Mouse (Mus musculus) limb, embryonic 14.5 days (tissue): Measurements from ENCODE around the gene Gbx1. TPM values are rescaled to one million over a fixed set of nuclear protein-coding genes. Genes with fewer than 3 reads are reported as not detected.

Source experiments
- ATAC-seq: fragments of 200-750 bp; cut with Nextera tagmentation; 2 replicates; pipeline ENCODE4 v1.8.0; 2017; ENCODE audit warnings: low read depth, moderate number of reproducible peaks, moderate TSS enrichment; ENCODE audit not compliant: low FRiP score
- DNase-seq: peaks from one replicate; pipeline ENCODE4 v3.0.0-alpha.2; 2015; ENCODE audit warnings: low spot score
- H3K27ac ChIP-seq: fragments of 300-500 bp; sonication (generic); replicated peaks from 2 replicates; pipeline ENCODE4 v1.5.1; 2014; ENCODE audit warnings: low read depth, mild to moderate bottlenecking, low read length, moderate library complexity, mixed read lengths
- H3K27me3 ChIP-seq: fragments of 300-500 bp; sonication (generic); 2 replicates; pipeline ENCODE4 v1.6.1; 2014; ENCODE audit warnings: low read length, mixed read lengths; ENCODE audit not compliant: control insufficient read depth, insufficient read depth
- H3K36me3 ChIP-seq: fragments of 300-500 bp; sonication (generic); 2 replicates; pipeline ENCODE4 v1.6.1; 2014; ENCODE audit warnings: mild to moderate bottlenecking, low read length, moderate library complexity, mixed read lengths; ENCODE audit not compliant: control insufficient read depth, insufficient read depth
- H3K4me1 ChIP-seq: fragments of 300-500 bp; sonication (generic); 2 replicates; pipeline ENCODE4 v1.6.1; 2014; ENCODE audit warnings: antibody characterized with exemption, low read length, mixed read lengths; ENCODE audit not compliant: control insufficient read depth, insufficient read depth
- H3K4me2 ChIP-seq: fragments of 300-500 bp; sonication (generic); replicated peaks from 2 replicates; pipeline ENCODE4 v1.6.1; 2014; ENCODE audit warnings: low read depth, mild to moderate bottlenecking, low read length, moderate library complexity; ENCODE audit not compliant: severe bottlenecking
- H3K4me3 ChIP-seq: fragments of 300-500 bp; sonication (generic); replicated peaks from 2 replicates; pipeline ENCODE4 v1.5.1; 2014; ENCODE audit warnings: low read length
- H3K9ac ChIP-seq: fragments of 300-500 bp; sonication (generic); 2 replicates; pipeline ENCODE4 v1.6.1; 2014; ENCODE audit warnings: mild to moderate bottlenecking, low read depth, low read length, moderate library complexity; ENCODE audit not compliant: severe bottlenecking
- H3K9me3 ChIP-seq: fragments of 300-500 bp; sonication (generic); 2 replicates; pipeline ENCODE4 v1.6.1; 2016; ENCODE audit warnings: low read length; ENCODE audit not compliant: control insufficient read depth
- POLR2A ChIP-seq: fragments of 200-500 bp; IDR thresholded peaks from 2 replicates; pipeline ENCODE4 v1.8.0; 2012; ENCODE audit warnings: inconsistent platforms, mild to moderate bottlenecking, moderate library complexity, borderline replicate concordance; ENCODE audit not compliant: insufficient read depth, insufficient read length; ENCODE audit errors: extremely low read depth
- WGBS: fragments of 180-500 bp; shearing (Covaris S2); extraction: QIAGEN DNeasy Blood & Tissue Kit; methylation state at CpG from one replicate; pipeline ENCODE4 v1.1.7; 2014; 5-methylcytosine and 5-hydroxymethylcytosine counted together
- polyA plus RNA-seq, 2 experiments: library from polyadenylated mRNA; depleted of rRNA in 1 of 2; stranded (reverse) in 1 of 2; unstranded in 1 of 2; fragments of >200 nt; fragmentation: Nextera tagmentation in 1 of 2; extraction: Ambion mirVana in 1 of 2; gene quantifications; 2 replicates each; pipeline versions ENCODE4 v1.2.1 to v1.2.3; 2012 to 2014

The Gbx1 gene
- polyA plus RNA-seq, 2 experiments = 0.05 TPM; not detected in 1

DNA sequence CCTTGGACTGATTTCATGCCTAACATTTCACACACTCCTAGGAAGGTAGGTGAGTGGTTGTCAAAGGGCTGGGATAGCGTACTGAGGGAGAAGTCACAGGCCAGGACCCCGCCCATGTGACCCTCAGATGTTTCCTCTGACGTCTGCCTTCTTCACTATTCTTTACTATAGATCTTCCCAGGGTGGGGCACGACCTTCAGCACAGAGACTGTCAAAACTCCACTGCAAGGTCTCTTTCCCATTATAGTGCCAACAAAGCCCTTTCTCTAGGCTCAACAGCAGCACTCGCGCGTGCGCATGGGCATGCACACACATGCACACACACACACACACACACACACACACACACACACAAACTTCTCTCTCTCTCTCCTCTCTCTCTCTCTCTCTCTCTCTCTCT is 3.2 kb downstream of the Gbx1 start:
- H3K27ac ChIP-seq = no peak overlapping the region
- TF ChIP-seq POLR2A = no peak
- WGBS = 52% methylated on average over 8 of the region's 8 CpGs
- H3K4me1 ChIP-seq = peaks cover 5% of the 10 kb centered on the region; the same call in 1 of the 2 replicates
- peaks cover 79% of the 10 kb centered on the region for H3K27me3 ChIP-seq
- no peak overlapping the region for H3K4me2 ChIP-seq
- no peak for ATAC-seq
- H3K9me3 ChIP-seq = no peaks in the 10 kb centered on the region
- no peak overlapping the region for H3K9ac ChIP-seq
- no peak for DNase-seq
- H3K4me3 ChIP-seq = no peak overlapping the region
- H3K36me3 ChIP-seq = no peaks in the 10 kb centered on the region

DNA sequence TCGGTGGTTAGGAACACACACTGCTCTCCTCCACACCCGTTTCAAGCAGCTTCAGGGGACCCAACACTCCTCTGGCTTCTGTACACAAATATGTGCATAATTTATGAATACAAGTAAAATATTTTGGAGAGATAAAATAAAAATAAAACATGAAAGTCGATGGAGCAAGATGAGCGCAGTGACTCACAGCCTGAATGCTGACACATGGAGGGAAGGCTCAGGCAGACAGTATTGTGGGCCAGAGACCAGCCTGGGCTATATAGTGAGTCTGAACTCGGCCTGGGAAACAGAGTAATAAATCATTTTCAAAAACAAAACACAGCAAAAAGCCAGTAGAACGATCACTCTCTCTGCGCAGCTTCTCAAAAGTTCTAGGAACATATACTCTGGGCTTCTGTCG is 5.6 kb downstream of the Gbx1 start:
- no peaks in the 10 kb centered on the region for H3K36me3 ChIP-seq
- no peak for TF ChIP-seq POLR2A
- no peak for DNase-seq
- no peak overlapping the region for H3K4me3 ChIP-seq
- H3K9ac ChIP-seq = no peak overlapping the region
- WGBS = 58% methylated on average over 8 of the region's 8 CpGs
- no peak overlapping the region for H3K4me2 ChIP-seq
- peaks cover 4% of the 10 kb centered on the region; the same call in 1 of the 2 replicates for H3K4me1 ChIP-seq
- ATAC-seq = no peak
- no peaks in the 10 kb centered on the region for H3K9me3 ChIP-seq
- H3K27me3 ChIP-seq = peaks cover 57% of the 10 kb centered on the region
- H3K27ac ChIP-seq = no peak overlapping the region

DNA sequence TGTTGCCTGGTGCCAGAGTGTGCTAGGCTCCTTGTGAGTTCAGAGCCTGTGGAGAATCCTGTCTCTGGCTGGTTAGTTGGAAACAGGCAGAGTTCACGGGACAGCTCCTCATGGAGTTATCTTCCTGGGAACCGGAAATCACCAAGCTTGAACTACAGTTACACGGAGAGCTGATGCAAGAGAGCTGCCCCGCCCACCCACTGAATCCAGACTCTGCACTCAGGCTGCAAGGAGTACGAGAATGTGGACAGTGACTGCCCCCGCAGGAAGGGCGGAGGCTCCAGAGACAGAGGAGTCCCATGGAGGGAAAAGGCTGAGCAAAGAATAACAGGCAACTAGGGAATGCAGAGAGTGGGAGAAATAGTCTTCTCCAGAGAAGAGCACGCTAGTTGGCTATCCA is 14.7 kb downstream of the Gbx1 start:
- Histone ChIP-seq H3K9me3 (no peaks in the 10 kb centered on the region), H3K4me3 (no peak overlapping the region), H3K9ac (no peak overlapping the region), H3K36me3 (no peaks in the 10 kb centered on the region), H3K27me3 (no peaks in the 10 kb centered on the region), H3K4me2 (no peak overlapping the region), H3K4me1 (no peaks in the 10 kb centered on the region), H3K27ac (no peak overlapping the region)
- no peak for TF ChIP-seq POLR2A
- 55% methylated on average over 8 of the region's 8 CpGs for WGBS
- ATAC-seq (no peak), DNase-seq (no peak)

DNA sequence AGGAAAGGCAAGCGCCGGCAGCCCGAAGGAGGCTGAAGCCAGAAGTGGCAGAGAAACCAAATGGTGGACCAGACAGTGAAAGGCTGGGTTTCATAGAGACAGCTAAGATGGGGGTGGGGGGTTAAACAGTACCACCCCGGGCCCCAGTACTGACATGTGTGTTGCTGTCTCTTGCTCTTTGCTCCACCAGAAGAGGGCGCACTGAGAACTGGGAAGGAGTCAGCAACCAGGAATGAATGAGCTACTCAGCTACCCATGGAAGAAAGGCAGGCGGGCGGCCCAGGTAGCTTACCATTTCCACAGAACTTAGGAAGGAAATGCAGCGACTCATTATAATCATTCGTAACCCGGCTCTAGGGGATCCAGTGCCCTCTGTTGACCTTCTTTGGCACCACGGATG is 16.4 kb downstream of the Gbx1 start:
- Histone ChIP-seq H3K4me3 (no peak overlapping the region), H3K4me1 (no peaks in the 10 kb centered on the region), H3K36me3 (no peaks in the 10 kb centered on the region), H3K27ac (no peak overlapping the region), H3K27me3 (0 out of 2 replicates have a peak, but pooled peaks cover under 1% of the 10 kb centered on the region), H3K9me3 (no peaks in the 10 kb centered on the region), H3K9ac (no peak overlapping the region), H3K4me2 (no peak overlapping the region)
- 51% methylated on average over 11 of the region's 11 CpGs for WGBS
- ATAC-seq (no peak), DNase-seq (no peak)
- TF ChIP-seq POLR2A = no peak

DNA sequence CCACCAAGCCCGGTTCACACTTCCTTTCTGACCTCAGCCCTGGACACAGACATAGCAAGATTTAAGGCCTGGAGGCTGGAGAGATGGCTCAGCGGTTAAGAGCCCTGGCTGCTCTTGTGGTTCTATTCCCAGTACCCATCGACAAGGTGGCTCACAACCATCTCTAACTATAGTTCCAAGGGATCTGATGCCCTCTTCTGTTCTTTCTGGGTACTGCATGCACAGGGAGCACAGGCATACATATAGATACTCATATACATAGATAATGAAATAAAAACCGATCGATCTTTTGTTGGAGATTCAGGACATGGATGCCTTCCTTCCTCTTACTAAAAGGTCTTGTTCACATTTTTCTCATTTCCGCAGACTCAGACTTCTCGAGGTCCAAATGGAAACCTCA is 18.6 kb downstream of the Gbx1 start:
- no peak for TF ChIP-seq POLR2A
- Histone ChIP-seq H3K4me3 (no peak overlapping the region), H3K9ac (no peak overlapping the region), H3K36me3 (no peaks in the 10 kb centered on the region), H3K27me3 (peaks cover 15% of the 10 kb centered on the region; the same call in 1 of the 2 replicates), H3K9me3 (no peaks in the 10 kb centered on the region), H3K4me1 (no peaks in the 10 kb centered on the region), H3K4me2 (no peak overlapping the region), H3K27ac (no peak overlapping the region)
- WGBS = 93% methylated on average over 7 of the region's 7 CpGs
- DNase-seq (no peak), ATAC-seq (no peak)

DNA sequence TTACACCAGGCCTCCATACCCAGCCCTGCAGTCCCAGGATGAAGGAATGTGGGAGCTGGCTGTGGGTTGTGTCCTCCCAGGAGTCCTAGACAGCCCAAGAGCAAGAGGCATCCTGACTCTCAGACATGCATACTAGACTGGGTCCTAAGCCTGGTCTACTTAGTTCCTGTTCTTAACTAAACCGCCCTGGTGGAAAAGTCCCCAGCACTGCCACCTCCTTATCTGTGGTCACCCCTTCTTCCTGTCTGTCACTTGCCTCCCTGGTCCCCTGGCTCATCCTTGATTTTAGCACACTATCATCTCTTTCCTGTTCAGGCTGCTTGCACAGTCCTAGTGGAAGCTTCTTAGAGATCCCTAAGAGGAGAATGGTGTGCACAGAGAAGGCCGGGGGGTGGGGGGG is 21.5 kb downstream of the Gbx1 start:
- no peak for TF ChIP-seq POLR2A
- H3K9ac ChIP-seq = no peak overlapping the region
- ATAC-seq = no peak
- WGBS = 54% methylated on average over 2 of the region's 2 CpGs
- H3K27ac ChIP-seq = no peak overlapping the region
- peaks cover 24% of the 10 kb centered on the region for H3K36me3 ChIP-seq
- no peaks in the 10 kb centered on the region for H3K9me3 ChIP-seq
- H3K27me3 ChIP-seq = peaks cover 15% of the 10 kb centered on the region; the same call in 1 of the 2 replicates
- no peak overlapping the region for H3K4me2 ChIP-seq
- no peak for DNase-seq
- H3K4me3 ChIP-seq = no peak overlapping the region
- H3K4me1 ChIP-seq = no peaks in the 10 kb centered on the region
